Mouse (Mus musculus) G1E (cell line): ENCODE measurements around the gene Olfr639.

Experiments used
- CTCF ChIP-seq: IDR thresholded peaks from 2 replicates; pipeline ENCODE4 v1.5.1; 2012; ENCODE audit warnings: low read depth, low read length, inconsistent platforms, mixed read lengths
- POLR2AphosphoS5 ChIP-seq: IDR thresholded peaks from 2 replicates; pipeline ENCODE4 v1.6.1; 2012; ENCODE audit warnings: low read depth, low read length, inconsistent platforms; ENCODE audit not compliant: insufficient replicate concordance
- TAL1 ChIP-seq: conservative IDR thresholded peaks from 2 replicates; pipeline ENCODE4 v1.6.1; 2012; ENCODE audit warnings: low read depth, low read length, inconsistent platforms, mixed read lengths

- TF ChIP-seq CTCF: no peak
- no peak for TF ChIP-seq POLR2AphosphoS5
- TF ChIP-seq TAL1: no peak
These were observed 4.5 kb upstream of the Olfr639 start for GRCm38 (mm10) chr7:104021651-104022050.
